Mouse (Mus musculus) adrenal gland, postnatal 4 days (tissue): ENCODE measurements around the gene C330021F23Rik. TPM values are rescaled to one million over a fixed set of nuclear protein-coding genes. Genes with fewer than 3 reads are reported as not detected.

ENCODE experiments used
- total RNA-seq, 2 experiments: library from RNA; stranded (reverse); gene quantifications; 2 replicates each; pipeline ENCODE4 v1.2.3; 2021

Gene C330021F23Rik
- total RNA-seq, 2 experiments from 2014 or later = 0.34 to 0.50 TPM

Other genes with a start within 250 kb of the C330021F23Rik start
- gene A430078G23Rik, start 214.6 kb upstream of the C330021F23Rik start, total RNA-seq = under 1 TPM; 0.51 to 0.56 TPM
- 10 to 100 TPM; 45.0 to 46.8 TPM for gene Arhgef18, start 175.0 kb upstream of the C330021F23Rik start, total RNA-seq
- 10 to 100 TPM; 11.0 to 13.5 TPM for gene Pex11g, start 100.3 kb upstream of the C330021F23Rik start, total RNA-seq
- under 1 TPM; 0.25 to 0.56 TPM for gene Tex45, start 97.1 kb upstream of the C330021F23Rik start, total RNA-seq
- 10 to 100 TPM; 33.7 to 35.6 TPM for gene Zfp358, start 74.9 kb upstream of the C330021F23Rik start, total RNA-seq
- 10 to 100 TPM; 50.5 to 53.2 TPM for gene Mcoln1, start 67.5 kb upstream of the C330021F23Rik start, total RNA-seq
- 10 to 100 TPM; 44.4 to 47.5 TPM for gene Pnpla6, start 52.6 kb upstream of the C330021F23Rik start, total RNA-seq
- 10 to 100 TPM; 14.2 to 18.5 TPM for gene Camsap3, start 19.3 kb downstream of the C330021F23Rik start, total RNA-seq
- gene Xab2, start 53.3 kb downstream of the C330021F23Rik start, total RNA-seq = 10 to 100 TPM; 48.2 to 48.8 TPM
- 10 to 100 TPM; 90.1 to 98.4 TPM for gene Pet100, start 53.6 kb downstream of the C330021F23Rik start, total RNA-seq
- not detected for gene Pcp2, start 57.6 kb downstream of the C330021F23Rik start, total RNA-seq
- 100 to 1,000 TPM; 107 to 136 TPM for gene Stxbp2, start 63.0 kb downstream of the C330021F23Rik start, total RNA-seq
- gene Retn, start 87.8 kb downstream of the C330021F23Rik start, total RNA-seq = 1 to 10 TPM; 1.3 to 1.7 TPM
- 1 to 10 TPM; 1.1 to 1.2 TPM for gene Mcemp1, start 97.8 kb downstream of the C330021F23Rik start, total RNA-seq
- 10 to 100 TPM; 14.8 to 14.9 TPM for gene Fcor, start 104.4 kb downstream of the C330021F23Rik start, total RNA-seq
- 10 to 100 TPM; 21.7 to 23.8 TPM for gene Trappc5, start 108.3 kb downstream of the C330021F23Rik start, total RNA-seq
- gene Fcer2a, start 126.2 kb downstream of the C330021F23Rik start, total RNA-seq = under 1 TPM in 1 of 2 experiments, not detected in 1; 0.14 TPM
- gene Clec4g, start 152.7 kb downstream of the C330021F23Rik start, total RNA-seq = 1 to 10 TPM in 1 of 2 experiments, not detected in 1; 4.1 TPM
- gene Cd209a, start 181.0 kb downstream of the C330021F23Rik start, total RNA-seq = not detected